Mouse (Mus musculus) spleen, postnatal 14 days (tissue): ENCODE measurements around the gene Uhrf1.

Source experiments
- DNase-seq, 2 experiments: peaks; one replicate each; pipeline ENCODE4 v3.0.0; 2021 to 2022; ENCODE audit warnings: low spot score in 2 of 2

Uhrf1 gene

GRCm38 (mm10) chr17:56345364-56345763, 42.2 kb downstream of the Uhrf1 start:
- no peak for DNase-seq

GRCm38 (mm10) chr17:56348128-56348527, 45.0 kb downstream of the Uhrf1 start:
- DNase-seq: no peak

DNA sequence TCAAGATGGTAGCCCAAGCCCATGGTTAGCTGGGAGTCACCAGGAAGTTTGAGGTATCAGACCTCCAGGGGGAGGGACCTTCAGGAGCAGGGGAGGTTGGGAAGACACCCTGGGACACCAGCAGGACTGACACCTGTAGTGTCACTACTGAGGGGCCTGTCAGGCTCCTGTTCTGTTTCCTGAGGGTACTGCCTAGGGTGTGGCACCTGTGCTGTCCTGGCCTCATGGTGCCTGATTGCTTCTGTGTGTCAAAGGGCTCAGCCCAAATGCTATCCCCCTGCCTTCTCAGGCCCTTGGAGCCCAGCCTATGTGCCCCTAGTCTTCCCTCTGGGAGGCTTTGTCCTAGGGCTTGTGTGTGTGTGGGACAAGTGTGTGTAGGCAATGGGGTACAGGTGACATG, 45.5 kb downstream of the Uhrf1 start:
- no peak for DNase-seq

DNA sequence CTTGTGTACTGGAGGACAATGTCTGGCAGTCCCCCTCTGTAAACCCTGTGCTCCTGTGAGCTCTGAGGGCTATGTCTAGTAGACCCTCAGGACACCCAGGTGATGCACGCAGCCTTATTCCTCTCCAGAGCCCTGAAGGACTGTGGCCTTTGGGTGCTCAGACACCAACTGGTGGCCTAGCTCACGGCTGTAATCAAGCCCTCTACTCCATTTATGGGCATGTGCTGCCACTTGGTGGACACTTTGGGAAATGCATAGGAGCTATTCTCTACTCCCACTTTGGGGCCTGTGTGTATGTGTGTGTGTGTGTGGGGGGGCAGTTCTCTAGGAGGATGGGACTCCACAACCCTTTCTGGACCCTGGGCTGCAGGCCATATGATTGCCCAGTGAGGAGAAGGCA, 47.6 kb downstream of the Uhrf1 start:
- peak; percentile 64 to 83 for DNase-seq

GRCm38 (mm10) chr17:56356921-56357885, 54.1 kb downstream of the Uhrf1 start:
- peak; percentile 17 to 45 for DNase-seq

- DNase-seq: no peak
Measured at GRCm38 (mm10) chr17:56359183-56359725, 56.1 kb downstream of the Uhrf1 start.

DNA sequence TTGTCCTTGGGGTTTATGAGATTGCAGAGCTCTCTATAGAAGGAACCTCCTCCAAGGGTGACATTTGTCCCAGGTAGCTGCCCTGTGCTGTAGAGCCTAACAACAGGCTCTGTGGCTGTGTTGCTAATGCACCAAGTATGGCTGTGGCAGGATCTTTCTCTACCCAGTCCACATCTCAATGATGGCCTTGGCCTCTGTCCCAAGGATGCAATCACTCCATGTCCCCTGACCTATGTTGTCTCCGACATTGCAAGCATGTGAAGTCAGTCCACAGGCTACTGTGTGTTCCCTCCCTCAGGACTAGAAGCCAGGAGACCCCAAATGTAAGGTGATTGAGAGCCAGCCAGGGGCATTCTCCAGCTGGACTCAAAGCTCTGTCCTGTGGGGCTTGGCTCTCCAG, 56.7 kb downstream of the Uhrf1 start:
- no peak for DNase-seq

GRCm38 (mm10) chr17:56360451-56360850, 57.3 kb downstream of the Uhrf1 start:
- no peak for DNase-seq

- no peak for DNase-seq
Measured at GRCm38 (mm10) chr17:56361542-56361941, 58.4 kb downstream of the Uhrf1 start.

GRCm38 (mm10) chr17:56365791-56366673, 62.9 kb downstream of the Uhrf1 start:
- no peak for DNase-seq

DNA sequence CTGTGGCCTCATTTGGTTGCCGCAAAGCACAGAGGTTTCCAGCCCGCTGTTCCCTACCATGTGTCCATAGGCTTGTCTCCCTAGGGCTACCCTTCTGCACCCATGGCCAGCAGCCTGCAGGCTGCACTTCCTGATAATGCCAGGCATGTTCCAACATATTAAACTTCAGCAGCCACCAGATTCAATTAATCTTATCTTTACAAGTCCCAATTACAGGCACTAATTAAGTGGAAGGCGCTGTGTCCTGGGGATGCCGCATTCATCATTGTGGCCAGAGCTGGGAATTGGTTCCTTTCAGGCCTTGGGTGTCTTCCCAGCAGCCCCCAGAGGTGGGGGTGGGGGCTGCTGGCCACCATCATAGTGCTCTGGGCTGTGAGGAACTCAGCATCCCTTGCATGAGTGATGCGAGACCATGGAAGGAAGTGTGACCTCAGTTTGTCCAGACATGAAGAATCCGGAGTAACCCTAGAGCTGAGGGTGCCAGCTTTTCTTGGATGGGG, 65.2 kb downstream of the Uhrf1 start:
- DNase-seq: no peak

DNA sequence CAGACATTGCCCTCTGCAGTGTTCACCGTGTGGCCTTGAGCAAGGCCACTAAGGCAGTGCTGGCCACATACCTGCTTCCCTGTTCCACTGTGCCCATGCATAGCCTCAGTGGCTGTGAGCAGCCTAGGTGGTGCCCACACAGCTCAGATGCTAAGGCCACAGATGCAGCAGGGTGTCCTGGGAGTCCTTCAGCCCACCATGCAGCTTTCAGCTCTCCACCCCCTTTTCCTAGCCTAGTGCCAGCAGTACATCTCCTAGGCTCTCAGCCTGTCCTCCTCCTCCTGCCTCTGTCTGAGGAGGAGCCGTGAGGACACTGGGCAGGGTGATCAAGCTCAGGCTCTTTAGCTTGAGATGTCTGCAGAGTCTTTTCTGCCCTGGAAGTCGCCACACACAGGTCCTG, 67.0 kb downstream of the Uhrf1 start:
- DNase-seq: no peak

DNA sequence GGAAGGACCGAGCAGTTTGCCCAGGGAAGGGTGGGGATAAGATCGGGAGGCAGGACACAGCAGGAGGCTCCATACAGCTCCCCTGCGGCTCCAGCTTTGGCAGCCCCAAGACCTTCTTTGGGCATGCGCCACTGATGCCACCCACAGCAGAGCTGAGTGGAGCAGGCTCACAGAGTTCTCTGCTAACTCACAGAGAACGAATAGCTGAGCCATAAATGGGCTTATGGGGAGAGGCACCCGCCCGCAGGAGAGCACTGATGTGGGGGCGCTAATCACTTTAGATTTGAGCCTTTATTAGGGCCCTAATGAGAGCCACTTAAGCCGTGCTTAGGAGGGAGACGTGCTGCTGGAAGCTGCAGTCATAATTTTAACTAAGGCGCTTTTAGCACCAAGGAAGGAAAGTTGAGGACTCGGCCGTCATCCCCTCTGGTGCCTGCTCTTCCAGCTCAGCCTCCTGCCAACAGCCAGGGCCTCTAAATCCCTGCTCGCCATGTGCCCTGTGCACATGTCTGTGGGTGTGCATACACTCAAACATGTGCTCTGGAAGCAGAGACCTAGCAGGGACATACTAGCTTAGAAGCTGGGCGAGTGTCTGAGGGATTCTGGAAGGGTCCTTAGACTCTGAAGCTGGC, 68.0 kb downstream of the Uhrf1 start:
- DNase-seq: no peak

DNA sequence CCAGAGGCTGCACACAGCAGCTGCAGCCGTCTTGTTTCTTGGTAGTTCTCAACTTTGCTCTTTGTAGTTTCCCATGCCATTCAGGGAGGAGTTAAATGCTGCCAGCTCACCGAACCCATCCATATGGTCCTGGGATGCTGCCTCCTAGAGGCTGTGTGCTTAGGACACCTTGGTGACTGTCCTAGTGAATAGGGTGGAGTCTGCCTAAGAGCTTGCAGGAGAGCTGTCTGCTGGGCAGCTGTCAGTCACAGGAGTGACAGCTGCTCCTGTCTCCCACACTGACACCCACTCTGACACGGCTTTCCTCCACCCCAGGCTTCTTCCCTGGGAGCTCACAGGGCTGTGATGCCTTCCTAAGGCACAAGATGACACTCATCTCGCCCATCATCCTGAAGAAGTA, 69.0 kb downstream of the Uhrf1 start:
- DNase-seq: no peak
